Mouse (Mus musculus) limb, embryonic 12.5 days (tissue): Measurements from ENCODE around the gene Txnip. TPM values are rescaled to one million over a fixed set of nuclear protein-coding genes. Genes with fewer than 3 reads are reported as not detected.
"Not testable (repeated sequence)": the region's sequence is repeated elsewhere in the genome, so short reads cannot be mapped to it uniquely, and the experiment has no call there.

Source experiments
- ATAC-seq: fragments of 200-750 bp; cut with Nextera tagmentation; 2 replicates; pipeline ENCODE4 v1.8.0; 2017; ENCODE audit warnings: low read depth, moderate TSS enrichment; ENCODE audit not compliant: insufficient number of reproducible peaks, insufficient read depth, low FRiP score, low TSS enrichment
- H3K27ac ChIP-seq: fragments of 300-500 bp; sonication (generic); 2 replicates; pipeline ENCODE4 v1.5.1; 2016; ENCODE audit warnings: mild to moderate bottlenecking, moderate library complexity
- H3K27me3 ChIP-seq: fragments of 300-500 bp; sonication (generic); 2 replicates; pipeline ENCODE4 v1.6.1; 2016; ENCODE audit warnings: mild to moderate bottlenecking, moderate library complexity
- H3K36me3 ChIP-seq: fragments of 300-500 bp; sonication (generic); 2 replicates; pipeline ENCODE4 v1.6.1; 2016; ENCODE audit warnings: mild to moderate bottlenecking, moderate library complexity
- H3K4me1 ChIP-seq: fragments of 300-500 bp; sonication (generic); replicated peaks from 2 replicates; pipeline ENCODE4 v1.6.1; 2016
- H3K4me2 ChIP-seq: fragments of 300-500 bp; sonication (generic); 2 replicates; pipeline ENCODE4 v1.6.1; 2016; ENCODE audit warnings: mild to moderate bottlenecking, moderate library complexity
- H3K4me3 ChIP-seq: fragments of 300-500 bp; sonication (generic); replicated peaks from 2 replicates; pipeline ENCODE4 v1.5.1; 2016; ENCODE audit warnings: mild to moderate bottlenecking
- H3K9ac ChIP-seq: fragments of 300-500 bp; sonication (generic); replicated peaks from 2 replicates; pipeline ENCODE4 v1.6.1; 2016; ENCODE audit warnings: mild to moderate bottlenecking, moderate library complexity
- H3K9me3 ChIP-seq: fragments of 300-500 bp; sonication (generic); 2 replicates; pipeline ENCODE4 v1.6.1; 2016; ENCODE audit warnings: mild to moderate bottlenecking, moderate library complexity
- WGBS: fragments of 180-500 bp; shearing (Covaris S2); methylation state at CpG from one replicate; pipeline ENCODE4 v1.1.7; 2016; 5-methylcytosine and 5-hydroxymethylcytosine counted together
- polyA plus RNA-seq: library from polyadenylated mRNA; unstranded; fragments of >200 nt; fragmentation: Nextera tagmentation; extraction: Ambion mirVana; gene quantifications from 2 replicates; pipeline ENCODE4 v1.2.1, GENCODE M21; 2016

Gene Txnip
- polyA plus RNA-seq, result 68.2 and 70.9 TPM in 2 replicates

GRCm38 (mm10) chr3:96557694-96558093 is at the start of gene Txnip:
TSS of gene Txnip (plus strand) at chr3:96557957.
- Histone ChIP-seq H3K4me2 (peak within 1 kb of the TSS; percentile 76), H3K4me1 (peaks cover 51% of the 10 kb centered on the region), H3K9me3 (no peaks in the 10 kb centered on the region), H3K9ac (peak within 1 kb of the TSS; percentile 74), H3K27me3 (no peaks in the 10 kb centered on the region), H3K36me3 (peaks cover 24% of the 10 kb centered on the region), H3K4me3 (peak within 1 kb of the TSS; percentile 65), H3K27ac (peak within 1 kb of the TSS; percentile 90)
- peak; percentile 99 for ATAC-seq
- WGBS, result under 1% methylated on average over 26 of the region's 26 CpGs

DNA sequence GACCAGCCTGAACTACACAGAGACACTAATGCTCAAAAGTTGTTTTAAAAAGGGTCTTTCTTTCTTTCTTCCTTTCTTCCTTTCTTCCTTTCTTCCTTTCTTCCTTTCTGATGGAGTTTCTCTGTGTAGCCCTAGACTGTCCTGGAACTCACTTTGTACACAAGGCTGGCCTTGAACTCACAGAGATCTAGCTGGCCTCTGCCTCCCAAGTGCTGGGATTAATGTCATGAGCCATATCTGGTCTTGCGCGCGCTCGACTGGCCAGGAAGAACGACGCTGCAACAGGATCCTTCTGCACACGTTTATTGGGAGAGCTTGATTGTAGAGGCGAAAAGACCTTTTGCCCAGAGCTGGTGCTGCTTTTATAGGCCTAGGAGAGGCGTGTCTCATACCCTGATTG is 49.8 kb upstream of the Txnip start:
- not testable (repeated sequence) for H3K4me3 ChIP-seq, H3K4me2 ChIP-seq, H3K4me1 ChIP-seq, H3K27ac ChIP-seq, H3K36me3 ChIP-seq, H3K9me3 ChIP-seq, ATAC-seq, H3K27me3 ChIP-seq, H3K9ac ChIP-seq
- WGBS, result 88% methylated on average over 7 of the region's 9 CpGs

DNA sequence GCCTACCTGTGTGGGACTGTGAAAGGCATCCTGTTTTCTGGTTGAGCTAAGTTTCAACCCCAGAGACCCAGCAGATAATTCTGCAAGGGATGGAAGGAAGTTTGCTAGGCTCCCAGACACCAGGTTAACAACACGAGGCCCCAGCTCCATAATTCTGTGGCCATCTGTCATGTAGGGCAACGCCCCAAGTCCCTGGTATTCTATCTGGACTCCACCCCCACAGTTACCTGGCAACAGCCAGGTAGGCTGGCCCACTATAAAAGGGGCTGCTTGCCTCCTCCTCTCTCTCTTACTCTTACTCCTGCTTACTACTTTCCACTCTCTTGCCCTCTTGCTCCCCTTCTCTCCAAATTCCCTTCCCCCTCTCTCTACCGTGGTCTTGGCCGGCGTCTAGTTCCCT is 37.6 kb upstream of the Txnip start:
- 41% methylated on average over 5 of the region's 5 CpGs for WGBS
- no peaks in the 10 kb centered on the region for H3K4me1 ChIP-seq
- no peak overlapping the region for H3K9ac ChIP-seq
- H3K4me3 ChIP-seq, result no peak overlapping the region
- no peak for ATAC-seq
- peaks cover 7% of the 10 kb centered on the region; the same call in 1 of the 2 replicates for H3K27me3 ChIP-seq
- no peaks in the 10 kb centered on the region for H3K36me3 ChIP-seq
- no peak overlapping the region for H3K27ac ChIP-seq
- no peaks in the 10 kb centered on the region for H3K9me3 ChIP-seq
- H3K4me2 ChIP-seq, result no peak overlapping the region

DNA sequence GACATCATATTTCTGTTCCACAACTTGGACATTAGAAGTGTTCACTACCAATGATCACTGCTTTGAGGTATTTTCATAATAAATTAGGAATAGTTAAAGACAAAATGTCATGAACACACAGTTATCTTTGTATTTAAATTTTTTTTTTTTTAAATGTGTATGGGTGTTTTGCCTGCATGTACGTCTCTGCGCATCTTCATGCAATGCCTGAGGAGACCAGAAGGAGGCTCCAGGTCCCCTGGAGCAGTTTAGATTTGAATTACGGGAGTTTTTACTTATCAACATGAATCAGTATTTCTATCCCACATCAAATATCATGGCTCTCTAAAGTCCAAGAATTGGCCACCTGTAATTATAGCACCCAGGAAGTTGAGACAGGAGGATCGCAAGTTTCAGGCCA is 35.6 kb upstream of the Txnip start:
- no peak for ATAC-seq
- Histone ChIP-seq H3K4me3 (no peak overlapping the region), H3K27ac (no peak overlapping the region), H3K27me3 (peaks cover 26% of the 10 kb centered on the region), H3K4me1 (peaks cover 5% of the 10 kb centered on the region; the same call in 1 of the 2 replicates), H3K36me3 (no peaks in the 10 kb centered on the region), H3K9me3 (no peaks in the 10 kb centered on the region), H3K4me2 (no peak overlapping the region), H3K9ac (no peak overlapping the region)
- 65% methylated on average over 4 of the region's 4 CpGs for WGBS

- H3K36me3 ChIP-seq, result no peaks in the 10 kb centered on the region
- H3K9me3 ChIP-seq, result no peaks in the 10 kb centered on the region
- no peak overlapping the region for H3K9ac ChIP-seq
- H3K27me3 ChIP-seq, result peaks cover 47% of the 10 kb centered on the region
- H3K4me3 ChIP-seq, result no peak overlapping the region
- ATAC-seq, result no peak
- WGBS, result 69% methylated on average over 12 of the region's 12 CpGs
- peaks cover 13% of the 10 kb centered on the region; the same call in 1 of the 2 replicates for H3K4me1 ChIP-seq
- H3K27ac ChIP-seq, result no peak overlapping the region
- no peak overlapping the region for H3K4me2 ChIP-seq
Observed at GRCm38 (mm10) chr3:96524028-96524810, 33.5 kb upstream of the Txnip start.

DNA sequence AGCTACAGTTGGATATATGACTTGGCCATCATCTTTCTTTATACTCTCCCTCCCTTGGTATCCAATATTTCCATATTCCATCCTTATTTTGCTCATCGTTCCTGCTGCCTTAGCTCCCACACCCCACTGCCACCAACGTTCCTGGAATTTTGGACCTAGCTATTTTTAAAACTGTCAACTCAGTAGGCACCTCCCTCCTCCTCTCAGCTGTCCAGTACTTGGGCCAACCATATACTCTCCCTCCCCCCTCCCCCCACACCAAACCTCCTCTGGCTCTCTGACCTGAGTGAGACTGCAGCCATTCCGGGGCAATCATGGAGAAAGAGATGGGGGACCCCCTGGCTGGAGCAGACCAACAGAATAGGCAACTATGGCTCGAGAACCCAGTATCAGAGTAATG is 32.8 kb upstream of the Txnip start, which contains the start of gene Hfe2:
Hfe2 (plus strand) TSS at position 259 of the 400 bp plus-strand sequence.
- H3K27ac ChIP-seq, result no peak within 1 kb of the TSS
- peaks cover 51% of the 10 kb centered on the region for H3K27me3 ChIP-seq
- no peaks in the 10 kb centered on the region for H3K9me3 ChIP-seq
- WGBS, result 74% methylated on average over 4 of the region's 4 CpGs
- no peaks in the 10 kb centered on the region for H3K36me3 ChIP-seq
- ATAC-seq, result no peak
- H3K4me2 ChIP-seq, result no peak within 1 kb of the TSS
- no peak within 1 kb of the TSS for H3K9ac ChIP-seq
- no peak within 1 kb of the TSS for H3K4me3 ChIP-seq
- peaks cover 13% of the 10 kb centered on the region; the same call in 1 of the 2 replicates for H3K4me1 ChIP-seq

DNA sequence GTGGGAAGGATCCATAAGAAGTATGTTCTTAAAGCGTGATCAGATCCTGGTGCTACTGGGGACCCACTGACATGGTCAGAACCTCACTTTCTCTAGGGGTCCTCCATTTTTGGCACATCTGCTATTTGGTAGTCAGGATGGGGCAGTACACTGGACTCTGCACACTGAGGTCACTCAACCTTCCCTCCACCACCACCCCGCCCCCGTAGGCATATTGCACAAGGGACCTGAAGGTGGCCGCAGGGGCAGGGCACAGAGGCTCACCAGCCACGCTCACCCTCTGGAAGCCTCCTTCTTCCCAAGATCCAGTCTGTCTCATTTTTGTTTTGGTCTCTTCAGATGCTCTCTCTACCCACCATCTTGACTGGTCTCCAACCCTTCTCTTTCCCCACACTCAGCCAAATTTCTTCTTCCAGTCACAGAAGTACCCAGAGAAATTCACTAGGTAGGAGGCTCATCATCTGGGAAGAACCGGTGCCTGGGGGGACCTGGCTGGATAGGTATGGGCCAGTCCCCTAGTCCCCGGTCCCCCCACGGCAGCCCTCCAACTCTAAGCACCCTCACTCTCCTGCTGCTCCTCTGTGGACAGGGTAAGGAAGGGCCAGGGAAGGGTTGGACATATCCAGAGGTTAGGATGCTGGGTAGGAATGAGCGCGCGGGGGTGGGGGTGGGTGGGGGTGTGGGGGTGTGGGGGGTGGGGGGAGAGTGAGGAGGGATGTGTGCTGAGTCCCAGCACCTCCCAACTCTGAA is 31.6 kb upstream of the Txnip start:
- ATAC-seq, result peak; percentile 37; the same call in 1 of the 2 replicates
- H3K36me3 ChIP-seq, result no peaks in the 10 kb centered on the region
- H3K9ac ChIP-seq, result no peak overlapping the region
- H3K27ac ChIP-seq, result no peak overlapping the region
- peak overlapping the region; percentile 84 for H3K4me2 ChIP-seq
- H3K4me3 ChIP-seq, result peak overlapping the region; percentile 48
- peaks cover 61% of the 10 kb centered on the region for H3K27me3 ChIP-seq
- WGBS, result 75% methylated on average over 10 of the region's 11 CpGs
- no peaks in the 10 kb centered on the region for H3K9me3 ChIP-seq
- peaks cover 13% of the 10 kb centered on the region; the same call in 1 of the 2 replicates for H3K4me1 ChIP-seq

- peaks cover 61% of the 10 kb centered on the region for H3K27me3 ChIP-seq
- peak; percentile 56; the same call in 1 of the 2 replicates for ATAC-seq
- peak overlapping the region; percentile 84 for H3K4me2 ChIP-seq
- H3K4me1 ChIP-seq, result peaks cover 13% of the 10 kb centered on the region; the same call in 1 of the 2 replicates
- peak overlapping the region; percentile 42 for H3K9ac ChIP-seq
- peak overlapping the region; percentile 48 for H3K4me3 ChIP-seq
- no peaks in the 10 kb centered on the region for H3K36me3 ChIP-seq
- WGBS, result 4% methylated on average over 44 of the region's 44 CpGs
- no peak overlapping the region for H3K27ac ChIP-seq
- no peaks in the 10 kb centered on the region for H3K9me3 ChIP-seq
Observed at GRCm38 (mm10) chr3:96526864-96527542, 30.8 kb upstream of the Txnip start.

- ATAC-seq, result no peak
- no peak overlapping the region for H3K27ac ChIP-seq
- WGBS, result 46% methylated on average over 9 of the region's 9 CpGs
- no peak overlapping the region for H3K4me2 ChIP-seq
- peaks cover 61% of the 10 kb centered on the region for H3K27me3 ChIP-seq
- peaks cover 13% of the 10 kb centered on the region; the same call in 1 of the 2 replicates for H3K4me1 ChIP-seq
- no peaks in the 10 kb centered on the region for H3K36me3 ChIP-seq
- no peak overlapping the region for H3K4me3 ChIP-seq
- H3K9me3 ChIP-seq, result no peaks in the 10 kb centered on the region
- no peak overlapping the region for H3K9ac ChIP-seq
Observed at GRCm38 (mm10) chr3:96528506-96528905, 29.3 kb upstream of the Txnip start.

DNA sequence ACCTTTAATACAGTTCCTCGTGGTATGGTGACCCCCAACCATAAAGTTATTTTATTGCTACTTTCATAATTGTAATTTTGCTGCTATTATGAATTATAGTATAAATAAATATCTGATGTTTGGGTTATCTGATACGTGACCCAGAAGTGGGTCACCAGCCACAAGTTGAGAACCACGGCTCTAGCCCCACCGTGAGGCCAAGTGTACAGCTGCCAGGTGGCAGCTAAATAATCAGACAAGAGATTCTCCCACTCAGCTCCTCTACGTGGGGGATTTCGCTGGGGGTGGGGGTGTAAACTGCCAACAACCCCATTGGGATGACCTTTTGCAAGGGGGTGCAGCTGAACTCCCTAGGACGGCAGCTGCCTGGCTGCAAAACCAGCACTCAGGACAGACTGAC is 25.7 kb upstream of the Txnip start:
- Histone ChIP-seq H3K4me2 (no peak overlapping the region), H3K27me3 (peaks cover 36% of the 10 kb centered on the region), H3K4me3 (no peak overlapping the region), H3K4me1 (peaks cover 9% of the 10 kb centered on the region; the same call in 1 of the 2 replicates), H3K36me3 (no peaks in the 10 kb centered on the region), H3K27ac (no peak overlapping the region), H3K9ac (no peak overlapping the region), H3K9me3 (no peaks in the 10 kb centered on the region)
- 65% methylated on average over 7 of the region's 7 CpGs for WGBS
- no peak for ATAC-seq

GRCm38 (mm10) chr3:96534300-96534699 is 23.5 kb upstream of the Txnip start:
- ATAC-seq, result no peak
- H3K4me3 ChIP-seq, result no peak overlapping the region
- H3K27me3 ChIP-seq, result peaks cover 14% of the 10 kb centered on the region
- no peaks in the 10 kb centered on the region for H3K36me3 ChIP-seq
- peaks cover 5% of the 10 kb centered on the region; the same call in 1 of the 2 replicates for H3K4me1 ChIP-seq
- H3K4me2 ChIP-seq, result no peak overlapping the region
- no peaks in the 10 kb centered on the region for H3K9me3 ChIP-seq
- WGBS, result 60% methylated on average over 2 of the region's 2 CpGs
- H3K9ac ChIP-seq, result no peak overlapping the region
- no peak overlapping the region for H3K27ac ChIP-seq
